Mouse (Mus musculus): ENCODE data around the gene Lypd5. TPM values are rescaled to one million over a fixed set of nuclear protein-coding genes. Genes with fewer than 3 reads are reported as not detected.

Gene Lypd5
- polyA plus RNA-seq, 2 experiments, result 0.50 to 3.1 TPM

DNA sequence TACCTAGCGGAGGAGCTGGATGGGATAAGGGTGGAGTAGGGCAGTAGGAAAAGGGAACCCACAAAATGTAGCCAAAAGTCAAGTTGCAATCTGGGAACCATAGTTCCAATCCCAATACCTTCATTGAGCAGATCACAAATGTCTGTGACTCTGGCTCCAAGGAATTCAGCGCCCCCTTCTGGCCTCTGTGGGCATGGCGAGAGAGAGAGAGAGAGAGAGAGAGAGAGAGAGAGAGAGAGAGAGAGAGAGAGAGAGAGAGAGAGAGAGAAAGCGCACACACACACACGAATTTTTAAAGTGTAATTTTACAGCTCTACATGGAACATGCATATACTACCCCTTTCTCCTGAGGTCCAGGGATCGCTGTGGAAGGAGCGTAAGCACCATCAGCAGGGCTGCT lies 14.2 kb downstream of the Lypd5 start:
- DNase-seq (ENCODE audit: low spot score), result no peak
- Histone ChIP-seq H3K9ac (ENCODE audit: low read depth, low read length, severe bottlenecking) (no peak overlapping the region), H3K4me3 (replicated peaks; ENCODE audit: low read length) (no peak overlapping the region), H3K27me3 (ENCODE audit: control insufficient read depth, insufficient read depth, low read length) (no peaks in the 10 kb centered on the region), H3K9me3 (ENCODE audit: control insufficient read depth, low read length) (no peaks in the 10 kb centered on the region), H3K36me3 (ENCODE audit: control insufficient read depth, insufficient read depth, low read length) (no peaks in the 10 kb centered on the region), H3K4me1 (ENCODE audit: control insufficient read depth, insufficient read depth, low read length) (no peaks in the 10 kb centered on the region), H3K4me2 (replicated peaks; ENCODE audit: low read depth, low read length, severe bottlenecking) (no peak overlapping the region), H3K27ac (replicated peaks; ENCODE audit: low read depth, low read length) (no peak overlapping the region)
- 21% methylated on average over 7 of the region's 7 CpGs for WGBS
- no peak for TF ChIP-seq POLR2A (IDR thresholded peaks at IDR 0.05; ENCODE audit: borderline replicate concordance, extremely low read depth, insufficient read depth, insufficient read length)
- no peak for ATAC-seq (ENCODE audit: low FRiP score, low read depth)

DNA sequence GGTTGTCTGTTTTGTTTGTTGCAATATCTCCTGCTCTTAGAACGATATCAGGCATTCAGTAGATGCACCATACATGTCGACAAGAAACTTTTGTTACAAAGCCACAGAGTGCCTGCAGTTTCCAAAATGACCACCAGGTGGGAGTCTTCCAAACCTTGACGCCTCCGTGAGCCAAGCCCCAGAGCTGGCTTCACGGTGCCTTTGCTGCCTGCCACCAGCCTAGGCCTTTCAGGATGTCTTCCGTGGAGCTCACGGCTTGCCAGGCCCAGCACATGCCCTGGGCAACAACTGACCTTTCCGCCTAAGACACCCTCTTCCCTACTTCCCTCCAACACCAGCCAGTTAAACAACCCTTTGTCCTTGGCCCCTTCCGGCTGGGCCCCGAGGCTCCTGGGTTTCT lies 15.8 kb downstream of the Lypd5 start:
- no peak overlapping the region for H3K27ac ChIP-seq (replicated peaks; ENCODE audit: low read depth, low read length)
- H3K4me1 ChIP-seq (ENCODE audit: control insufficient read depth, insufficient read depth, low read length), result no peaks in the 10 kb centered on the region
- H3K9ac ChIP-seq (ENCODE audit: low read depth, low read length, severe bottlenecking), result no peak overlapping the region
- DNase-seq (ENCODE audit: low spot score) (peak; percentile 87), ATAC-seq (ENCODE audit: low FRiP score, low read depth) (0 out of 2 replicates have a peak, but pooled peaks have one; percentile 30)
- H3K4me2 ChIP-seq (replicated peaks; ENCODE audit: low read depth, low read length, severe bottlenecking), result no peak overlapping the region
- H3K36me3 ChIP-seq (ENCODE audit: control insufficient read depth, insufficient read depth, low read length), result no peaks in the 10 kb centered on the region
- H3K27me3 ChIP-seq (ENCODE audit: control insufficient read depth, insufficient read depth, low read length), result no peaks in the 10 kb centered on the region
- WGBS, result 23% methylated on average over 10 of the region's 10 CpGs
- no peaks in the 10 kb centered on the region for H3K9me3 ChIP-seq (ENCODE audit: control insufficient read depth, low read length)
- TF ChIP-seq POLR2A (IDR thresholded peaks at IDR 0.05; ENCODE audit: borderline replicate concordance, extremely low read depth, insufficient read depth, insufficient read length), result no peak
- H3K4me3 ChIP-seq (replicated peaks; ENCODE audit: low read length), result no peak overlapping the region

DNA sequence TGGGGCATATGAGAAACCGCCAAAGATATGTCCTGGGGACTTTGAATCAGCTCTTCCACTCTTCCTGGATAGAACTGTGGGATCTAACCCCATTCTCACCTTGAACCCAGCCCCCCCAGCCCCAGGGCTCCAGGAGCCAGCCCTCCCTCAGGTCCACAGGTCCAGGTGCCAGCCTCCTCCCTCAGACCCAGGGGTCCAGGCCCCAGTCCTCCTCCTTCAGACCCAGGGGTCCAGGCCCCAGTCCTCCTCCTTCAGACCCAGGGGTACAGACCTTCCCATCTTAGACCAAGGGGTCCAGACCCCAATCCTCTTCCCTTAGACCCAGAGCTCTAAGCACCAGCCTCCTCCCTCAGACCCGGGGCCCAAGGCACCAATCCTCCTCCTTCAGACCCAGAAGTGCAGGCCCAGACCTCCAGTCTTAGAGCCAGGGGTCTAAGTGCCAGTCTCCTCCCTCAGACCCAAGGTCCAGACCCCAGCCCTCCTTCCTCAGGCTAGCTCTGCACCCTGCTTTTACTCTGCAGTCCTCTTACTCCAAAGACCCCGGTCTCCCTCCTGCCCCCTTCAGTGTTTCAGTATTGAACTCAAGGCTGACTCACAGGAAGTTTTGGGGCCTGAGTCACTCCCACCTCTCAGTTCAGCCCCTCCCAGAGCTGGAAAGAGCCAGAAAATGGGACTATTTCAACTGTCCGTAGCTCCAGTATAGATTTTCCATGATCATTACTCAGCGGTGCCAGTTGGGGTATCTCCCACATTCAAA lies 16.4 kb downstream of the Lypd5 start:
- Histone ChIP-seq H3K36me3 (ENCODE audit: control insufficient read depth, insufficient read depth, low read length) (no peaks in the 10 kb centered on the region), H3K4me3 (replicated peaks; ENCODE audit: low read length) (no peak overlapping the region), H3K27me3 (ENCODE audit: control insufficient read depth, insufficient read depth, low read length) (no peaks in the 10 kb centered on the region), H3K4me1 (ENCODE audit: control insufficient read depth, insufficient read depth, low read length) (peaks cover 5% of the 10 kb centered on the region; the same call in 1 of the 2 replicates), H3K4me2 (replicated peaks; ENCODE audit: low read depth, low read length, severe bottlenecking) (no peak overlapping the region), H3K9me3 (ENCODE audit: control insufficient read depth, low read length) (no peaks in the 10 kb centered on the region), H3K9ac (ENCODE audit: low read depth, low read length, severe bottlenecking) (no peak overlapping the region), H3K27ac (replicated peaks; ENCODE audit: low read depth, low read length) (no peak overlapping the region)
- no peak for TF ChIP-seq POLR2A (IDR thresholded peaks at IDR 0.05; ENCODE audit: borderline replicate concordance, extremely low read depth, insufficient read depth, insufficient read length)
- 73% methylated on average over 5 of the region's 5 CpGs for WGBS
- no peak for DNase-seq (ENCODE audit: low spot score)
- ATAC-seq (ENCODE audit: low FRiP score, low read depth), result 0 out of 2 replicates have a peak, but pooled peaks have one; percentile 12

DNA sequence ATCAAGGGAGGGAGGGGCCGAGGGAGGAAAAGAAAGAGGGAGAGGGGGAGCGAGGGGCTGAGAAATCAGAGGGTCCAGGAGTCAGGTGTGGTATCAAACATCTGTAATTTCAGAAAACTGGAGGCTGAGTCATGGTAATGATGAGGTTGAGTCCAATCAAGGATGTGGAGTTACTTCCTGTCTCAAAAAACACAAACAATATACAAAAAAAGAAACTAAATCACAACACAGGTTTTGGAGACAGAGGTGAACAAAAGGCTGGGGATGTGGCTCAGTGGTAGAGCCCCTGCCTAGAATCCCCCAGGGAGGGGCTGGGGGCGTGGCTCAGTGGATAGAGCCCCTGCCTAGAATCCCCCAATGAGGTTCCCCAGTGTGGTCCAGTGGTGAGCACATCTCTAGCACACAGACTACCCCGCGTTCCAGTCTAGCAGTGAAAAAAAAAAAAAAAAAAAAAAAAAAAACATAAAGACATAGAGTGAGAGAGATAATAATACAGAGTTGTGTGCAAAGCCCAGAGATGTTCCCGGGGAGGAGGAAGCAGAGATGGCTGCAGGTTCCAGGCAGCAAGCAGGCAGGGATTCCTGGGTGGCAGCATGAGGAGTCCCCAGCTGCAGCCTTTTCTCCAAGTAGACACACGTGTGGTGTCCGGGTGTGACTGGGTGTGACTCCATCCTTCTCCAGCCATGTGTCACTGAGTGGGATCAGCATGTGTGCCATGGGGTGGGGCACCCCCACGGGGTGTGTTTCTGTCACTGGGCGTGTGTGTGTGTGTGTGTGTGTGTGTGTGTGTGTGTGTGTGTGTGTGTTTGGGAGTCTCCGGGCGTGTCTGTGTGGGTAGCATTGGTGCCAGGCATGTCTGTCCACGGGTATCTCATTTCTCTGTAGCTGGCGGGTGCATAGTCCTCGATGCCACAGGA lies 18.0 kb downstream of the Lypd5 start:
- Histone ChIP-seq H3K9ac (ENCODE audit: low read depth, low read length, severe bottlenecking) (no peak overlapping the region), H3K27ac (replicated peaks; ENCODE audit: low read depth, low read length) (no peak overlapping the region), H3K9me3 (ENCODE audit: control insufficient read depth, low read length) (no peaks in the 10 kb centered on the region), H3K4me3 (replicated peaks; ENCODE audit: low read length) (no peak overlapping the region), H3K4me2 (replicated peaks; ENCODE audit: low read depth, low read length, severe bottlenecking) (no peak overlapping the region), H3K4me1 (ENCODE audit: control insufficient read depth, insufficient read depth, low read length) (peaks cover 6% of the 10 kb centered on the region; the same call in 1 of the 2 replicates), H3K36me3 (ENCODE audit: control insufficient read depth, insufficient read depth, low read length) (no peaks in the 10 kb centered on the region), H3K27me3 (ENCODE audit: control insufficient read depth, insufficient read depth, low read length) (no peaks in the 10 kb centered on the region)
- DNase-seq (ENCODE audit: low spot score), result no peak
- no peak for ATAC-seq (ENCODE audit: low FRiP score, low read depth)
- TF ChIP-seq POLR2A (IDR thresholded peaks at IDR 0.05; ENCODE audit: borderline replicate concordance, extremely low read depth, insufficient read depth, insufficient read length), result no peak
- 75% methylated on average over 15 of the region's 15 CpGs for WGBS

DNA sequence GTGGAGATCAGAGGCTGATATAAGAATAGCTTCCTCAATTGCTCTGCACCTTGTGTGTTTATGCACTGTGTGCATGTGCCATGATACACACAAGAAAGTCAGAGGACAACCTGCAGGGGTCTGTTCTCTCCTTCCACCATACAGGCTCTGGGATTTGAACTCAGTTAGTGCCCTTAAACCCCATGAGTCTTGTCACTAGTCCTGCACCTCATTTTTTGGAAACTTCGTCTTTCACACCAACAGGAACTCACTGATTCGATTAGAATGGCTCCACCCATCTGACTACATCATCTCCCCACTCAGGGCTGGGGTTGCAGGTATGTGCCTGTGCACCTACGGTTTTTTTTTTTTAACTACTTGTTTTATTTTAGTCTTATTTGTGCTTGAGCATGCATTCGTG lies 19.2 kb downstream of the Lypd5 start:
- ATAC-seq (ENCODE audit: low FRiP score, low read depth) (no peak), DNase-seq (ENCODE audit: low spot score) (no peak)
- WGBS, result 59% methylated on average over 4 of the region's 4 CpGs
- Histone ChIP-seq H3K4me2 (replicated peaks; ENCODE audit: low read depth, low read length, severe bottlenecking) (no peak overlapping the region), H3K9me3 (ENCODE audit: control insufficient read depth, low read length) (no peaks in the 10 kb centered on the region), H3K27me3 (ENCODE audit: control insufficient read depth, insufficient read depth, low read length) (no peaks in the 10 kb centered on the region), H3K4me3 (replicated peaks; ENCODE audit: low read length) (no peak overlapping the region), H3K4me1 (ENCODE audit: control insufficient read depth, insufficient read depth, low read length) (peaks cover 7% of the 10 kb centered on the region), H3K36me3 (ENCODE audit: control insufficient read depth, insufficient read depth, low read length) (no peaks in the 10 kb centered on the region), H3K27ac (replicated peaks; ENCODE audit: low read depth, low read length) (no peak overlapping the region), H3K9ac (ENCODE audit: low read depth, low read length, severe bottlenecking) (no peak overlapping the region)
- TF ChIP-seq POLR2A (IDR thresholded peaks at IDR 0.05; ENCODE audit: borderline replicate concordance, extremely low read depth, insufficient read depth, insufficient read length), result no peak

Data from limb, embryonic 14.5 days (tissue).